Mouse (Mus musculus) myocyte (in vitro differentiated cells): ENCODE results near the gene Ppp1r16b.

Experiments used
- E2F4 ChIP-seq: IDR thresholded peaks from one replicate; pipeline ENCODE4 v1.6.1; 2011; ENCODE audit warnings: mild to moderate bottlenecking, control low read depth, moderate library complexity; ENCODE audit not compliant: insufficient read depth
- MAX ChIP-seq: IDR thresholded peaks from one replicate; pipeline ENCODE4 v1.6.1; 2011; ENCODE audit warnings: low read depth, mild to moderate bottlenecking, control low read depth
- MYOD1 ChIP-seq, 3 experiments: IDR thresholded peaks; one replicate each; pipeline ENCODE4 v1.6.1; 2011; ENCODE audit warnings: control low read depth in 2 of 3, low read depth in 2 of 3, mild to moderate bottlenecking in 2 of 3, moderate library complexity in 1 of 3; ENCODE audit not compliant: insufficient read length in 2 of 3, control insufficient read depth in 1 of 3
- POLR2A ChIP-seq: IDR thresholded peaks from one replicate; pipeline ENCODE4 v1.6.1; 2011; ENCODE audit warnings: low read depth, mild to moderate bottlenecking, control low read depth, moderate library complexity; ENCODE audit not compliant: insufficient read length
- POLR2AphosphoS2 ChIP-seq: IDR thresholded peaks from one replicate; pipeline ENCODE4 v1.6.1; 2011; ENCODE audit warnings: low read depth, control low read depth; ENCODE audit not compliant: insufficient read length
- SRF ChIP-seq: IDR thresholded peaks from one replicate; pipeline ENCODE4 v1.6.1; 2011; ENCODE audit warnings: low read depth; ENCODE audit not compliant: control insufficient read depth, insufficient read length
- TCF12 ChIP-seq: IDR thresholded peaks from one replicate; pipeline ENCODE4 v1.6.1; 2011; ENCODE audit warnings: mild to moderate bottlenecking, control low read depth; ENCODE audit not compliant: poor library complexity, insufficient read depth, severe bottlenecking
- TCF3 ChIP-seq: IDR thresholded peaks from one replicate; pipeline ENCODE4 v1.6.1; 2011; ENCODE audit warnings: low read depth, control low read depth; ENCODE audit not compliant: insufficient read length
- USF1 ChIP-seq: IDR thresholded peaks from one replicate; pipeline ENCODE4 v1.6.1; 2011; ENCODE audit warnings: low read depth, mild to moderate bottlenecking, control low read depth, moderate library complexity

DNA sequence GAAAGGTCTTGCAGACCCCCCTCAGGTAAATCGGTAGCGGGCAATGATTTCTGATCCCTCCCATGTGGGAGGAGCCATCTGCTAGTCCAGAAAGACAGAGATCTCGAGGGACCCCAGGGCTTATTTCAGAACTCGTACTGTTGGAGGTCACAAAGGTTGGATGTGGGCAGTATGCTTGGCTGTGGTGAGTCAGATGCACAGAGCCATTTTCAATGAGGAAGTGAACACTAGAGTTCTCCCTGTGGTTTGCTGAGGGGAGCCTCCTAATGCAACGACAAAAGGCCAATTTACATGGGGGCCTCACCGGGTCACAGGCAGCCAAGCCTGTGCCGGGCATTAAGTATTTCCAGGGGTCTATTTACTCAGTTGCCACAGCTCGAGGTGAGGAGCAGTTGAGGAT, 12.7 kb downstream of the Ppp1r16b start:
- no peak for TF ChIP-seq USF1
- TF ChIP-seq POLR2A, result no peak
- TF ChIP-seq MAX, result no peak
- TF ChIP-seq E2F4, result no peak
- no peak for TF ChIP-seq TCF3
- TF ChIP-seq MYOD1 (IDR thresholded peaks at IDR 0.05; ENCODE audit: control insufficient read depth in 1 of 3, insufficient read length in 2 of 3, low read depth in 2 of 3), result no peak
- TF ChIP-seq SRF, result no peak
- TF ChIP-seq POLR2AphosphoS2, result no peak
- TF ChIP-seq TCF12, result no peak
